Mouse (Mus musculus): Measurements from ENCODE around the gene Itih5.

Gene Itih5

DNA sequence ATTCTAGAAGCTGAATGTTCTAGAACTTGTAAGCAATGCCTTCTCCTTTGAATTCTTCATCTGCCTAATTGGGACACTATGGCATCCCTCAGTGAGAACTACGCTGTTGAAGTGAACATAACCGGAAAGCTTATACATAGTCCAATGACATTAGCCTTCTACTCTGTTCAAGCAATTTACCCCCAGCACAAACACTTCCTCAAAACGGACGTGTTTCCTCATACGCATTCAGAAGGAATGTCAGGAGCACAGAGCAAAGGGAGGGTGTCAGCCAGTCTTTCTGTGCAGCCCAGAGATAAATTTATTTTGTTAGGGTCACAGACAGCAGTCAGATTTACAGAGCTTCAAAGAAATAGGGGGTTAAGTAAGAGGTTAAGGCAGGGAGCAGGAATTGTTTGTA lies 108.0 kb downstream of the Itih5 start:
- no peak for DNase-seq (ENCODE audit: low spot score in 2 of 2)

DNA sequence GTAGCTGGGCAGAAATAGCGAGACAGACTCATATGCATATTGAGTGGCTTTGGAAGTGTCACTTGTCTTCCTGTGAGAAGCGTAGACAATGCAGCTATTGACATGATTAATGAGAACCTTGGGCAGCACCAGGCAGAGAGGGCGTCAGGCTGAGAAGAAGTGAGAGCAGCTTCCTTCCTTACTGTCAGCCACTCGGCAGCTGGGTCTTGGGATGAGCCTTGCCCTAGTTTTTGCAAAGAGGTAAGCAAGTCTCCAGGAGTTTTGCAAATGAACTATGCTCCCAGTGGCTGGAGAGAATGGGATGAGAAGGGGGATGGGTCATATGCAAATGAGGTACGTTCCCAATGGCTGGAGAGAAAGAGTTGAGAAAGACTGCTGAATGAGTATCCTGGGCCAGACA lies 109.4 kb downstream of the Itih5 start:
- DNase-seq (ENCODE audit: low spot score in 2 of 2), result no peak

DNA sequence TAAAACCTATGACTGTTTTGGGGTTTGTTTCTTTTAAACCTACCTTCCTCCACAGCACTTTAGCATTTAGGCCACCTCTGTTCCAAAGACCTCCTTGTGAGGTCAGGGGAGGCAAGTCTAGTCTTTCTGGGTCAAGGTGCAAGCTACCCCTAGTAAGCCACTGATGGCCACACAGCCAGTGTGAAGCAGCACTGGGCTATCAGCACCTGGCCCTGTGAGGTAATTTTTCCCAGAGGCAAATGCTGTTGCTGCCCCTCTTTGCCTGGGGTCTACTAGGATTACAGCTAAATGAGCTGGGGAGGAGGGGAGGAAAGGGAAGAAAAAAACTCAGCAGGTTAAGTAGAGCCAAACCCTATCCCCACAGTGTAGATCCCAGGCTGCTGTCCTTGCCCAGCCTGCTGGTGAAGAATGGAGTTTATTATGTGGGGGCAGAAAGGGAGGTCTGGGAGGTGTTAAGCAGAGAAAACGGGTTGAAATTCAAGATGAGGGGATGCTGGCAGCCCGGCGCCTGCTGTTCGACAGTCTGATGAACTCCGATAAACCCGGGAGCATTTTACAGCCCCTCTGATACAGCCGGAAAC lies 110.6 kb downstream of the Itih5 start:
- no peak for DNase-seq (ENCODE audit: low spot score in 2 of 2)

DNA sequence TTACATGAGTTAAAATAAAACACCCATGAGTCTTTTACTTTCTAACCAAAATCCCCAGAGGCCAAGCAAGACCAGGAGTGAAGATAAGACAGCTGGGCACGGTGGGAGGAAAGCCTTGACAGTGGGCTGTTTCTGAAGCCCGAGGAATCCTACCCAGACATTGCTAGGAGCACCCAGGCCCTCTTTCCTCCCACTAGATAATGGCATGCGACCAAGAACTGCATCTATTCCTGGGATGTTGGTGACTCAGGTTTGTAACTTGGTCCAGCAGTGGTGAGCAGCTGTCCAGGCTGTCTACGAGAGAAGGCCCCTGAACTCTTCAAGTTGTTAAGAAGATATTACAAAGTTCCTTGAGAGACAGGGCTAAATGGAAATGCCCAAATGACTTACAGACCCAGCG lies 112.5 kb downstream of the Itih5 start:
- DNase-seq (ENCODE audit: low spot score in 2 of 2), result peak; percentile 38 to 47

DNA sequence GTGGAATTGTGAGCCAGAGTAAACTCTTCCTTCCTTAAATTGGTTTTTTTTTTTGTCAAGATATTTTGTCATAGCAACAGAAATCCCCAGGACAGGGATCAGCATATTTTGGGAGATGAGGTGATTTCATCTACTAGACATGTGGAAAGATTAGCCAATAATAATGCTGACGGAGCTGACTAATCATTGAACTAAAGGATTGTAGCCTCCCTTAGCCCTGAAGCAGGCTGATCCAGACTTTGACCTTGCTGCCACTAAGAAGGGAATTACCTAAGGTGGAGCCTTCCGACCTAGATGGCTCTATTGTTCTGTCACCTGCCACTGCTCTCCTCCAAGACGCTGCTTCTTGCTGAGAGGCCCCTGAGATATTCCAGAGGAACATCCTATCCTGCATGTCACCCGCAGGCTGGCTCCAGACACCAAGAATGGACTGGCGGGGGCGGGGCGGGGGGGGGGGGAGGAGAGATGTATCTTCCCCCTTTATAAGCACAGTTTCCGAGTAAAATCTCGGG lies 119.3 kb downstream of the Itih5 start:
- no peak for DNase-seq (ENCODE audit: low spot score in 2 of 2)

DNA sequence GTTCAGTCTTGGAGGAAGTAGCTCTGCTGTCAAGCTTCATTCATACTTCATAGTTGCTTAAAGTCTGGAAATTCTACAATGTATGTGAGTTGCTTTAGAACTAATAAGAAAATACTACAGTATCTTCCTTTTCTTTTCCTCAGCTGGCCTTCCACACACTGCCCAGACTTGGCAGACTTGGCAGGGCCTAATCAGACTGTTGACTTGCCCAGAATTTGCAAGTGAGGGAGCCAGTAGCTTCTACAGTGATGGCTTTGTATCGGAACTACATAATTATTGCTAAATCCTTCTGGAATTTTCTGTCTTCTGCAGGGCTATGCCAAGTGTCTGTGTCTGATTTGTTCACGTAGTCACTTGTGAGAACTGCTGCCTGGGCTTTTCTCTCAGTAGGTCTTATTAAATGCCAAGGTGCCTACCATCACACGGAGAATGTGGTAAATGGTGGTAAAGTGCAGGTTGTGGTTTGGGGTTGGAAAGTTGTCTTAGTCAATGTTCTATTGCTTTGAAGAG lies 120.2 kb downstream of the Itih5 start:
- DNase-seq (ENCODE audit: low spot score in 2 of 2), result no peak

DNA sequence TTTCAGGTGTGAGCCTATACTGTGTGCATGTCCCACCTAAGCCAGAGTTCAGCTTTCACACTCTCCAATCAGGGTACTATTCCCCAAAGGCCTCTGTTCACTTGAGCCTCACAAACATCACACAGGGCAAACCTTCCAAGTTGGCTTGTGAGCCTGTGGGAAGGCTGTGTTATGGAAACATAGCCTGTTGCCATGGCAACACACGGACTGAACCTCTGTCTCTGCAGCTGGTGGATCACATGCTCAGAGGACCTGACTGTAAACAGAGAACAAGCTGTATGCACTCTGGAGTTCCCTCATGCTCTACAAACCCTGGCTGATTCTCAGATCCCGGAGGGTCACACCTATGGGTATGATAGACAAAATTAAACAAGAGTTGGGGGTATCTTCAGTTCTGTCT lies 122.8 kb downstream of the Itih5 start:
- DNase-seq (ENCODE audit: low spot score in 2 of 2), result peak; percentile 36 to 61

DNA sequence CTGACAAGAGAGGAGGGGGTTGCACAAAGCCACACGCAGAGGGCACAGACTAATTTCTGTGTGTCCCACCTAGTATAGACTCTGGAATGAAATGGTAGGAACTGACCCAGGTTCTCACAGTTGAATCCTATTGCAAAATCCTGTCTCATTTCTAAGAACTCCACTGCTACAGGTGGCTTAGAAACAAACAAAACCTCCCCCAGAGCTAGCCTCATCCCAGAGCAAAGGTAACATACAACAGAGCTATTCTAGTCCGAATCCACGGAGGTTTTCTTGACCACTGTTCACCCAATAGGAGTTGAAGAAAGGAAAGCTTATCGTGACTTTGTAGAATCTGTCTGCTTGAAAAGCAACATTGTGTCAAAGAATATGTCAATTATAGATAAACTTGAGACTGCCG lies 130.3 kb downstream of the Itih5 start:
- DNase-seq (ENCODE audit: low spot score in 2 of 2), result no peak

DNA sequence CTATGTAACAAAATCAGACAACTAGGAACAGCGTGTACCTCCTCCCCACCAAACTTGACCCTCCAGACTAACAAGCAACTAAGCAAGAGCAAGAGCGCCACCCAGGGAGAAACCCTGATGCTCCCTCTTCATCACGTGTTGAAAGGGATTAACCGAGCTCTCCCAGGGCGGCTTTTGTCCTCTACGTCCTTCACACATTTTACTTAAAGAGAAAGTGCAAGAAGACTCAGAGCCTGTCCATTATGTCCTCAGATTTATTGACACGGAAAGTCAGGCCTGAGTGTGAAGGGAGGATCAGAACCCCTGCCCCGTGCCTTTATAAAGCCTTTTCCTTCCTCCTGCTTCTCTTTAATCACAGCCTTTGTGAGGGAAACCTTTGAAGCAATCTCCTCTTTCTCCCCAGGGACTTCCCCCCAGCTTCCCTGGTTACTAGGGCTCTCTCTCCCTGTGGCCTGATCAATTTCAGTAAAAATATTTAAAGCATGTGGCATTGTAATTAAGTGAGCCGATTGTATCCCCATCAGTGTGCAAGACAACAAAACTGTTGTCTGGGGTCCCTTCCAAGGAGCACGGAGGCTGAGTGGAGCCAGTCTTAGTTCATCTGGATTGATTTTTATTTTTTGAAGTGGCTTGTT lies 131.4 kb downstream of the Itih5 start:
- DNase-seq (ENCODE audit: low spot score in 2 of 2), result peak in 1 of 2 experiments; percentile 35

DNA sequence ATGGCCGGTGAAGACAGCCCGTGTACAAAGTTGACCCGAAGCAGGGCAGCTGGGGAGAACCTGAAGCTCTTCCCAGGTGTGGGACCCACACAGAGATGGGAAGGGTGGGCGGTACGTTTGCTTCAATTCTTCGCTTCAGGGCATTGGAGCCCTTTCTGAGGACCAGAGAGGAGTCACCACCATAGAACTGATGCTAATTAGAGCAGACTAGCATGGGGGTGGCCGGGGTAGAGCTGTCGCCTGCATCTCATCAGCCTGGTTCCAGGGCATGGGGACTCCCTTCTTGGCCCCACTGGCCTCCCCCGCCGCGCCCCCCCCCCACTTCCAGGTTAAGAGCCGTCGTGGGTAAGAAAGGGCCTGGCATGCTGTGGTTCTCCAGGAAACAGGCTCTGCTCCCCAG lies 132.6 kb downstream of the Itih5 start:
- DNase-seq (ENCODE audit: low spot score in 2 of 2), result no peak

DNA sequence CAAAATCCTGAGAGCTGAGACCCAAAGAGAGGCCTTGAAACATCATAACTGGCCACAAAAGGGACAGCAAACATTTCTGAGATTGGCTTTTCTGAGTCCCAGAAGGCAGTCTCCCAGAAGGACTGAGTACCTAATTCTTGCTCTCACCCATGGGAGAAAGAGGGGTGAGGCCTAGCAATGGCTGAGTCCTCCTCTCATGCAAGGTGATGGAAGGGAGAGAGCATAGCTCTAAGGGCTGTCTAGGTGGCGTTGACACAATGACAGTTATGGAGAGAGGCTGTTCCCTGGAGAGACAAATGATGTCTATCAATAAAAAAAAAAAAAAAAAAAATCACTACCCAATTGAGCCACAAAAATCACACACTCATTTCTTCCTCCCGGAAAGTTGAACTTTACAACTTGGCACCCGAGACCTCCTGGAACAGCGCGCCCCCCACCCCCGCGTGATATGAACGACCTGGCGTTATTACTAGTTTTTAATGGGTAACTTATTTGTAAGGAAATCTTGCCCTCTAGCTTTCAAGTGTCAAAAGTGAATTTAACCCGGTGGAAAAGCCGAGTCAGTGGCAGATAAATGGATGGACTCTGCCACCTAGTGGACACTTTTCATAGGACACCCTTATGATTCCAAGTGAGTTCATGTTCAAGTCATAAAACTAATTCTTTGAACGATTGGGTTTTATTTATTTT lies 134.9 kb downstream of the Itih5 start:
- DNase-seq (ENCODE audit: low spot score in 2 of 2), result peak; percentile 73 to 86

DNA sequence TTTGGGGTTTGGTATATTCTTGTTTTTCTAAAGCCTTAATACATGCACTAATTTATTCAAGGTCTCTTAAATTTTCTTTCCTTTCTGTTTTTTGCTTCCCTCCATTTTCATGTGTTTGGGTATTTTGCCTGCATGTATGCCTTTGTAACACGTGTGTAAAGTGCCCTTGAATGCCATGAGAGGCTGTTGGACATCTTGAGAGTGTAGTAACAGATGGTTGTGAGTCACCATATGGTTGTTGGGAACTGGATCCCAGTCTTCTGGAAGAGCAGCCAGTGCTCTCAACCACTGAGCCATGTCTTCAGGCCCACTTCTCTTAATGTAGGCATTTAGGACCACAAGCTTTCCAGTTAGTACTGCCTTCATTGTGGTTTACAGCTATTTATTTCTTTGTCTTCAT lies 135.5 kb downstream of the Itih5 start:
- no peak for DNase-seq (ENCODE audit: low spot score in 2 of 2)

DNA sequence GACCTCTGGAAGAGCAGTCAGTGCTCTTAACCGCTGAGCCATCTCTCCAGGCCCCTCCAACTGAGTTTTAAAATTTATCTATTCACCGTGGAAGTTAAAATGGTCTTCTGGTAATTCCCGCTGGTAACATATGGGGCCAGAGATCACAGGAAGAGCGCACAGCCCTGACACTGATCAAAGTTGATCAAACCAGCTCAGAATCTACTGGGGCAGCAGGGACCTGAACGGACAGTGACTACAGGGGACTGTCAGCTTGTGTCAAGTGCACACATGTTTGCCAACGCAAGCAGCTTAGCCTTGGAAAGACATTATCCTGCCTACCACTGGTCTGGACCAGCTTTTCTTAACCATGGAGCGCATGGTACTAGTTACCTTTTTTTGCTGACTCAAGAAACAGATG lies 136.7 kb downstream of the Itih5 start:
- DNase-seq (ENCODE audit: low spot score in 2 of 2), result no peak

DNA sequence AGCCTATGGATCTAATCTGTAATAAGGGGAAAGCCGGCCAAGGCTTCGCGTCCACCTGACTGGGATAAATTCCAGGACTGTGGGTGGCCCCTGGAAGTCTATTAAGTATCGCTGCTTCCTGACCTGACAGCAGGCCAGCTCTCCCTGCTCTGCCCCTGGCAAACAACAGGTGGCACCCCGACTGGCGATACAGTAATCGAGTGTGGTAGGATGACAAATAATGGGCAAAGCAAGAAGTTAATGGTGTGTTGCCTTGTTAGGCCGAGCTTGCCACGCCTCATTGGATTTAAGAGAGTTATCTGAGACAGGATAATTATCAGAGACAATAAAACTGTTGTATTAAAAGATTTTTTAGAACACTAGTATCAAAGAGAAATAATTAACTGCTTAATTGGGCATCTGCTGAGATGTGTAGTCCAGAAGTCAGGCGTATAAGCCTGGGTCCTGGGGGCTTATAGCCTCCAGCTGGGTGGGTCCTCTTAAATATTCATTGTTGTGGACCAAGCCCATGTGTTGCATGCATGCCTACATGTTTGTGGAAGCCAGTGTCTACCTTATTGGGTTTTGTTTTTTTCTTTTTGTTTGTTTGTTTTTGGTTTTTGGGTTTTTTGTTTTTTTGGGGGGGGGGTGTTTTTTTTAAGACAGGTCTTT lies 140.3 kb downstream of the Itih5 start:
- no peak for DNase-seq (ENCODE audit: low spot score in 2 of 2)

DNA sequence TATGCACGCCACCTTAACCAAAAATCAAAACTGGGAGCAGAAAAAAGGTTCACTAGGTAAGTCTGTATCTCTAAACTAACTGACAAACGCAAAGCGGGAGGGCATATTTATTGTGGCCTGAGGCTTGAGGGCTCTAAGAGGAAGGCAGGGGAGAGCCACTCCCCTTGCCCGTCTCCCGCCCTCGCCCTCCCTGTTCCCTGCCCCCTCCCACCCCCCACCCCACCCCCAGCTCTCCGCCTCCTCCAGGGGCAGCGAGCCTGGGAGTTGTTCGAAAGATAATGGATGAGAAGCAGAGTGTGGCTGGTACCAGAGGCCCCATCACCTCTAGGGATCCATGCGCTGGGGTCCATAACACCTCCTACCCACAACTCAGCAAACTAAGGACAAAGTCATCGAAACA lies 142.5 kb downstream of the Itih5 start:
- DNase-seq (ENCODE audit: low spot score in 2 of 2), result no peak

DNA sequence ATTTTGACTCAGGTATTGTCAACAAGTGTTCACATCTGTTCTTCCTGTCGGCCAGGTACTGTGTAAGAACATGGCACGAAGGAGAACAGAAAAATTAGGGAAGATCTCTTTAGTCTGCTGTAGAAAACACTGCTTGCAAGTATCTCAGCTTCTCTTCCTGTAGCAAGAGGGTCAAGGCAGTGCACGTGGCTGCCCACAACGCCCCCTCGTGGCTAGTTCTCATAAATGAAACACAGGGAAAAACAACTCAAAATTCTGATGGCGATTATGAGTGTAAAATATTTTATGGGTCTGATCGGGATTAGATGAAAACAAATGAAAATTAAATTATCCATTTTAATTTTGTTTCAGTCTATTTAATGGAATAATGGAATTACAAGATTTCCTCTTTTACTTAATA lies 146.9 kb downstream of the Itih5 start:
- no peak for DNase-seq (ENCODE audit: low spot score in 2 of 2)

DNA sequence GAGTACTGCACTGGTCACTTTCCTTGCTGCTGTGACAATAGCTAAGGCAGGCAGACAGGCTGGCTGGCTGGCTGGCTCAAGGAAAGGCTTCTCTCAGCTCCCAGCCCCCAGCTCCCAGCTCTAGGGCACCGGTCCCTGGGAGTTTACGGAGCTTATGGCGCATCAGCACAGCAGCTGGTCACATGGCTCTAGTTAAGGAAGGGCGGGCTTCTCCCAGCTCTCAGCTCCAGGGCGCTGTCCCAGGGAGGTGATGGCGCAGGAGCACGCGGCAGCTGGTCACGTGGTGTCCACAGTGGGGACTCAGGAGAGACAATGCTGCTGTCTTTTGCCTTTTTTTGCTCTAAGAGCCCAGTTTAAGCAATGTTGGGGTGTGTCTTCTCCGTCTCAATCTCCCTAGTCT lies 147.4 kb downstream of the Itih5 start:
- DNase-seq (ENCODE audit: low spot score in 2 of 2), result peak in 1 of 2 experiments; percentile 12

DNA sequence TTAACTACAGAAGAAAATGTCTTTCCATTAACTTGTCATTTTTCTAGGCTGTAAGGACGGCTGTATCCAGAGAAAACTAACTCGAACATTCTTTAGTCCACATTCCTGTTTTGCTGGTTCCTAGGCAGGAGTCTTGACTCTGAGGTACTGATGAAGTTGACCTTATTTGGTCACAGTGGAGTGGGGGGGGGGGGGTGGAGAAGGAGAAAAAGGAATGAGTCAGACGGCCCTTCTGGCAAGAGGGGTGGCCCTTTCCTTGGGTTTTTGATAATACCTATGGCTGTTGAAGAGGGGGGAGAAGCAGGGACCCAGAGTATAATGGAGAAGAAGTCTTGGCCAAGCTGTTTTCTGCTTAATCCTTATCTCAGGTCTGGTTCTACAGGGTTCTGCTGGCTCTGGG lies 148.0 kb downstream of the Itih5 start:
- DNase-seq (ENCODE audit: low spot score in 2 of 2), result no peak

DNA sequence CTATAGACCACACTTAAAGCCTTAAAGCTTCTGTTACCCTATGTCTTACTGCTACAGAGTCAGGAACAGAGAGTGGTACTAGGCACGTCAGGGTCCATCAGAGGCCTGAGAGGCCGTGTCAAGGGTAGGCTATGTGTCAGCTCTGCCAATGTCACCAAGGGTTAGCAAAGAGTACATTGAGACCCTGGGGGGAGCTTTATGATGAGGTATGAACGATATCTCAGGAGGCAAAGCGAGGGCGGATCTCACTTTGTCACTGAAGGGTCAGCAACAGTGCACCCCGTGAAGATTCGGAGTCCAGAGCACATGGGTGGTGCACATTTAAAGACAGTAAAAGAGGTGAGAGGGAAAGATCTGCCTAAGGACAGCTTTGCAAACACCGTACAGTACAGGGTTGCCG lies 148.6 kb downstream of the Itih5 start:
- DNase-seq (ENCODE audit: low spot score in 2 of 2), result no peak

DNA sequence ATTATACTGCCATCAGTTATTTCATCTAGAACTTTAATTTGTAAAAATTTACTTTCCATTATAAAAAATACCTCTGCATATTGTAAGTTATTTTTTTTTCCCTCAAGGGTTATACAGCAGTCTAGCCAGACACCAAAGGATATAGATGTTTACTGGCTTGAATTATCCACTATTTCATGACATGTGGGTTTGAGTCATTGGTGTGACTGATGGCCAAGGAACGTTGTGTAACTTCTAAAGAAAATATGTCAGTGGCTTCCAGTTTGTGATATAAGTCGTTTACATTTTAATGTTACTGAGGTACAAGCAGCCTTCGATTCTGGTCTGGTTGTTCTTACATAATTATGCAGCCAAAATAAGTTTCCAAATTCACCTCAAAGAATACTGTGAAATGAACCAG lies 151.5 kb downstream of the Itih5 start:
- no peak for DNase-seq (ENCODE audit: low spot score in 2 of 2)
